In the genomic region with DNA sequence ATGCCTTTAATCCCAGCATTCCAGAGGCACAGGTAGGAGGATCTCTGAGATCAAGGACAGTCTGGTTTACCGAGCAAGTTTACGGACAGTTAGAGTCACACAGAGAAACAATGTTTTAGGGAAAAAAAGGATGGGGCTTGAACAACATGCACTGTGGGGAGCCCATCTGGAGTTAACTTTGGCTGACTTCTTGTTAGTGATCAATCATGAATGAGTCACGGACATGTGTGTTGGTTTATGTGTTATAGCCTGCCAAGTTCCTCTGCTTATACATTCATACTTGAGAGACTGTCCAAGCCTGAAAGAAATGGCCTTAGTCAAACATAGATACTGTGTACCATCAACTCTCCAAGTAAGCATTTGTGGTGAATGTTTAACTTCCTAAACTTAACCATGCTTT, we compare ENCODE assay signal across 17 mouse cellular contexts.
A peak's percentile ranks its signal among the peaks of the same experiment; 100 is the strongest.
DNase-seq lines count a peak whose midpoint lies in the region; ATAC-seq and TF ChIP-seq lines count a peak whose summit lies in the region.
"Had no signal": no experiment of that assay in that cellular context is flagged by ENCODE, and none has a peak within 500 bp of the region (broad histone marks: within the 10 kb centered on the region; RNA-seq: fewer than 3 reads in every experiment).

No protein-coding gene starts in this region.

- no peak for TF ChIP-seq CTCF in intestine, postnatal 0 days (IDR thresholded peaks at IDR 0.05; ENCODE audit: low read depth)

- H3K36me3 ChIP-seq in intestine, embryonic 14.5 days (ENCODE audit: control insufficient read depth, insufficient read depth, low read length): no peaks in the 10 kb centered on the region
- no peaks in the 10 kb centered on the region for H3K36me3 ChIP-seq in intestine, postnatal 0 days (ENCODE audit: control insufficient read depth, insufficient read depth)
- no peaks in the 10 kb centered on the region for H3K36me3 ChIP-seq in lung, embryonic 16.5 days (ENCODE audit: control insufficient read depth, insufficient read depth, low read length)
- no peaks in the 10 kb centered on the region for H3K36me3 ChIP-seq in intestine, embryonic 15.5 days
- no peaks in the 10 kb centered on the region for H3K36me3 ChIP-seq in liver, embryonic 11.5 days (ENCODE audit: control insufficient read depth, insufficient read depth, low read length)
- H3K36me3 ChIP-seq: heart, embryonic 13.5 days; limb, embryonic 13.5 days had no signal

- H3K4me1 ChIP-seq in intestine, embryonic 14.5 days (replicated peaks; ENCODE audit: control insufficient read depth, insufficient read depth, low read length): no peaks in the 10 kb centered on the region
- no peaks in the 10 kb centered on the region for H3K4me1 ChIP-seq in intestine, postnatal 0 days (replicated peaks; ENCODE audit: control insufficient read depth, insufficient read depth, low read length)
- no peaks in the 10 kb centered on the region; the same call in 1 of the 2 replicates for H3K4me1 ChIP-seq in lung, embryonic 16.5 days (replicated peaks; ENCODE audit: control insufficient read depth, insufficient read depth, low read length)
- no peaks in the 10 kb centered on the region for H3K4me1 ChIP-seq in intestine, embryonic 15.5 days (replicated peaks)
- H3K4me1 ChIP-seq in liver, embryonic 11.5 days (replicated peaks; ENCODE audit: control insufficient read depth, insufficient read depth, low read length): no peaks in the 10 kb centered on the region
- H3K4me1 ChIP-seq: heart, embryonic 13.5 days; limb, embryonic 13.5 days had no signal

- no peak overlapping the region for H3K4me2 ChIP-seq in intestine, embryonic 14.5 days (ENCODE audit: low read length)
- no peak overlapping the region for H3K4me2 ChIP-seq in intestine, postnatal 0 days (replicated peaks; ENCODE audit: low read depth)
- no peak overlapping the region for H3K4me2 ChIP-seq in lung, embryonic 16.5 days (ENCODE audit: low read depth, low read length)
- no peak overlapping the region for H3K4me2 ChIP-seq in intestine, embryonic 15.5 days (replicated peaks)
- H3K4me2 ChIP-seq in liver, embryonic 11.5 days: no peak overlapping the region
- H3K4me2 ChIP-seq: heart, embryonic 13.5 days; limb, embryonic 13.5 days had no signal

- H3K9ac ChIP-seq in intestine, embryonic 14.5 days (ENCODE audit: low read length): no peak overlapping the region
- H3K9ac ChIP-seq in intestine, postnatal 0 days (ENCODE audit: low read depth, low read length): no peak overlapping the region
- no peak overlapping the region for H3K9ac ChIP-seq in lung, embryonic 16.5 days (ENCODE audit: low read length)
- no peak overlapping the region for H3K9ac ChIP-seq in intestine, embryonic 15.5 days
- no peak overlapping the region for H3K9ac ChIP-seq in liver, embryonic 11.5 days (ENCODE audit: low read depth, low read length)
- H3K9ac ChIP-seq: forebrain, postnatal 0 days; heart, embryonic 13.5 days; limb, embryonic 13.5 days had no signal

- H3K27ac ChIP-seq in intestine, embryonic 14.5 days (ENCODE audit: low read depth): no peak overlapping the region
- H3K27ac ChIP-seq in intestine, postnatal 0 days (ENCODE audit: low read depth, low read length): no peak overlapping the region
- no peak overlapping the region for H3K27ac ChIP-seq in lung, embryonic 16.5 days (ENCODE audit: low read length)
- no peak overlapping the region for H3K27ac ChIP-seq in intestine, embryonic 15.5 days
- no peak overlapping the region for H3K27ac ChIP-seq in liver, embryonic 11.5 days (ENCODE audit: low read depth, low read length)
- H3K27ac ChIP-seq: heart, embryonic 13.5 days; hindbrain, postnatal 0 days; limb, embryonic 13.5 days had no signal

- WGBS in intestine, embryonic 14.5 days: 34% methylated on average over 3 of the region's 3 CpGs
- 49% methylated on average over 3 of the region's 3 CpGs for WGBS in intestine, postnatal 0 days
- 30% methylated on average over 3 of the region's 3 CpGs for WGBS in lung, embryonic 16.5 days
- WGBS in intestine, embryonic 15.5 days: 43% methylated on average over 3 of the region's 3 CpGs
- WGBS in liver, embryonic 11.5 days: 80% methylated on average over 3 of the region's 3 CpGs

- no peak overlapping the region for H3K4me3 ChIP-seq in intestine, embryonic 14.5 days (ENCODE audit: low read depth, low read length)
- H3K4me3 ChIP-seq in intestine, postnatal 0 days (ENCODE audit: low read depth, low read length): no peak overlapping the region
- no peak overlapping the region for H3K4me3 ChIP-seq in lung, embryonic 16.5 days (ENCODE audit: low read length)
- no peak overlapping the region for H3K4me3 ChIP-seq in intestine, embryonic 15.5 days (replicated peaks)
- no peak overlapping the region for H3K4me3 ChIP-seq in liver, embryonic 11.5 days (ENCODE audit: low read depth, low read length)
- H3K4me3 ChIP-seq: heart, embryonic 13.5 days; limb, embryonic 13.5 days had no signal

- H3K27me3 ChIP-seq in intestine, embryonic 14.5 days (replicated peaks; ENCODE audit: control insufficient read depth, insufficient read depth, low read length): no peaks in the 10 kb centered on the region
- H3K27me3 ChIP-seq in intestine, postnatal 0 days (replicated peaks; ENCODE audit: control insufficient read depth, insufficient read depth, low read length): no peaks in the 10 kb centered on the region
- no peaks in the 10 kb centered on the region for H3K27me3 ChIP-seq in lung, embryonic 16.5 days (ENCODE audit: control insufficient read depth, insufficient read depth, low read depth, low read length)
- H3K27me3 ChIP-seq in intestine, embryonic 15.5 days (replicated peaks): no peaks in the 10 kb centered on the region
- no peaks in the 10 kb centered on the region for H3K27me3 ChIP-seq in liver, embryonic 11.5 days (replicated peaks; ENCODE audit: control insufficient read depth, insufficient read depth, low read length)
- H3K27me3 ChIP-seq: heart, embryonic 13.5 days; limb, embryonic 13.5 days had no signal

- no peak for DNase-seq in intestine, embryonic 14.5 days (ENCODE audit: low spot score)
- no peak for DNase-seq in lung, postnatal 36 days
- DNase-seq in liver, embryonic 11.5 days (ENCODE audit: low spot score): no peak
- DNase-seq in cerebellum, adult 9-11 months: no peak
- DNase-seq: cerebellum, postnatal 10 days; forebrain, postnatal 0 days; heart, postnatal 36 days; kidney, postnatal 25 days; layer of hippocampus, adult 9-11 months; right cerebral cortex, adult 18-20 months had no signal

- peaks cover 7% of the 10 kb centered on the region; the same call in 1 of the 2 replicates for H3K9me3 ChIP-seq in intestine, embryonic 14.5 days (ENCODE audit: control insufficient read depth, low read length)
- no peaks in the 10 kb centered on the region for H3K9me3 ChIP-seq in intestine, postnatal 0 days (ENCODE audit: control insufficient read depth)
- no peaks in the 10 kb centered on the region for H3K9me3 ChIP-seq in lung, embryonic 16.5 days (ENCODE audit: control insufficient read depth, low read length)
- H3K9me3 ChIP-seq in intestine, embryonic 15.5 days: no peaks in the 10 kb centered on the region
- no peaks in the 10 kb centered on the region for H3K9me3 ChIP-seq in liver, embryonic 11.5 days (ENCODE audit: control insufficient read depth, low read length)
- H3K9me3 ChIP-seq: heart, embryonic 13.5 days had no signal

- 0 out of 2 replicates have a peak, but pooled peaks have one; percentile 60 for ATAC-seq in intestine, embryonic 14.5 days (replicated peaks; ENCODE audit: low FRiP score, low TSS enrichment, low read depth)
- no peak for ATAC-seq in intestine, postnatal 0 days
- ATAC-seq in lung, embryonic 16.5 days (ENCODE audit: low read depth): peak; percentile 87
- peak; percentile 88 for ATAC-seq in intestine, embryonic 15.5 days
- no peak for ATAC-seq in liver, embryonic 11.5 days (replicated peaks; ENCODE audit: low FRiP score)
- ATAC-seq: activated CD4-positive, CD25-positive, alpha-beta regulatory T cell, adult 4 months; forebrain, postnatal 0 days; hindbrain, postnatal 0 days had no signal

Comparison
In these comparisons a context has a peak if more than half of its experiments do, and no peak if none do; other contexts are left out.
1. ATAC-seq: peak in intestine, embryonic 14.5 days (single experiment), lung, embryonic 16.5 days (single experiment) and intestine, embryonic 15.5 days (single experiment); none in intestine, postnatal 0 days (single experiment) and liver, embryonic 11.5 days (single experiment).